Mouse (Mus musculus) kidney, postnatal 10 days (tissue): ENCODE measurements around the gene Dtnb.

Source experiments
- DNase-seq: peaks from one replicate; pipeline ENCODE4 v3.0.0; 2021; ENCODE audit warnings: mixed read lengths

Dtnb gene

GRCm38 (mm10) chr12:3738741-3739529, 166.8 kb downstream of the Dtnb start:
- no peak for DNase-seq

- no peak for DNase-seq
Measured at GRCm38 (mm10) chr12:3739749-3740704, 167.8 kb downstream of the Dtnb start.

GRCm38 (mm10) chr12:3740705-3741081, 168.5 kb downstream of the Dtnb start:
- DNase-seq, result peak; percentile 35

- peak; percentile 80 for DNase-seq
Measured at GRCm38 (mm10) chr12:3745432-3746105, 173.4 kb downstream of the Dtnb start.

- DNase-seq, result no peak
Measured at GRCm38 (mm10) chr12:3746369-3746768, 174.2 kb downstream of the Dtnb start.

GRCm38 (mm10) chr12:3747583-3747982, 175.4 kb downstream of the Dtnb start:
- DNase-seq, result no peak

- DNase-seq, result no peak
Measured at GRCm38 (mm10) chr12:3755522-3755921, 183.3 kb downstream of the Dtnb start.

- DNase-seq, result no peak
Measured at GRCm38 (mm10) chr12:3756216-3756615, 184.0 kb downstream of the Dtnb start.

GRCm38 (mm10) chr12:3758127-3758526, 185.9 kb downstream of the Dtnb start:
- no peak for DNase-seq

- peak; percentile 80 for DNase-seq
Measured at GRCm38 (mm10) chr12:3759419-3759818, 187.2 kb downstream of the Dtnb start.

- DNase-seq, result no peak
Measured at GRCm38 (mm10) chr12:3760876-3761590, 188.9 kb downstream of the Dtnb start.

GRCm38 (mm10) chr12:3761591-3762295, 189.6 kb downstream of the Dtnb start:
- no peak for DNase-seq

GRCm38 (mm10) chr12:3764191-3764804, 192.1 kb downstream of the Dtnb start:
- DNase-seq, result no peak

- DNase-seq, result no peak
Measured at GRCm38 (mm10) chr12:3767360-3767759, 195.2 kb downstream of the Dtnb start.

GRCm38 (mm10) chr12:3768391-3768790, 196.2 kb downstream of the Dtnb start:
- DNase-seq, result no peak

- DNase-seq, result no peak
Measured at GRCm38 (mm10) chr12:3770546-3770945, 198.4 kb downstream of the Dtnb start.

GRCm38 (mm10) chr12:3771080-3771479, 198.9 kb downstream of the Dtnb start:
- no peak for DNase-seq

GRCm38 (mm10) chr12:3773643-3774042, 201.5 kb downstream of the Dtnb start:
- no peak for DNase-seq

- DNase-seq, result no peak
Measured at GRCm38 (mm10) chr12:3776015-3776414, 203.8 kb downstream of the Dtnb start.

GRCm38 (mm10) chr12:3777682-3778081, 205.5 kb downstream of the Dtnb start:
- peak; percentile 55 for DNase-seq

- peak; percentile 51 for DNase-seq
Measured at GRCm38 (mm10) chr12:3778286-3778685, 206.1 kb downstream of the Dtnb start.
